Mouse (Mus musculus): ENCODE data around the gene Mmp15. TPM values are rescaled to one million over a fixed set of nuclear protein-coding genes. Genes with fewer than 3 reads are reported as not detected.
A peak's percentile ranks its signal among the peaks of the same experiment; 100 is the strongest.

Gene Mmp15
- 22.5 and 25.6 TPM in 2 replicates for polyA plus RNA-seq (2014; fragmentation: Nextera tagmentation; extraction: Ambion mirVana)

GRCm38 (mm10) chr8:95352151-95352870 is at the start of gene Mmp15:
Gene Mmp15, plus strand, starts transcription at chr8:95352268.
- H3K27ac ChIP-seq (ENCODE audit: low read depth), result peak within 1 kb of the TSS; percentile 82

GRCm38 (mm10) chr8:95302410-95302809 is 49.7 kb upstream of the Mmp15 start:
- Histone ChIP-seq H3K4me2 (no peak overlapping the region), H3K4me3 (ENCODE audit: low read depth, low read length) (no peak overlapping the region), H3K27ac (ENCODE audit: low read depth) (no peak overlapping the region), H3K9ac (no peak overlapping the region), H3K36me3 (ENCODE audit: insufficient read depth) (no peaks in the 10 kb centered on the region), H3K4me1 (ENCODE audit: insufficient read depth) (no peaks in the 10 kb centered on the region), H3K27me3 (ENCODE audit: insufficient read depth, low read length) (no peaks in the 10 kb centered on the region), H3K9me3 (ENCODE audit: low read depth, low read length) (no peaks in the 10 kb centered on the region)
- no peak for ATAC-seq (ENCODE audit: insufficient read depth)
- WGBS, result 17% methylated on average over 5 of the region's 5 CpGs
- TF ChIP-seq CTCF (IDR thresholded peaks at IDR 0.05; ENCODE audit: low read depth), result peak; percentile 73
- peak; percentile 71 for DNase-seq

More at GRCm38 (mm10) chr8:95352151-95352870, at the start of gene Mmp15:
- peaks cover 12% of the 10 kb centered on the region for H3K4me1 ChIP-seq (ENCODE audit: insufficient read depth)
- no peaks in the 10 kb centered on the region for H3K36me3 ChIP-seq (ENCODE audit: insufficient read depth)
- ATAC-seq (ENCODE audit: insufficient read depth), result peak; percentile 84
- peaks cover 9% of the 10 kb centered on the region; the same call in 1 of the 2 replicates for H3K27me3 ChIP-seq (ENCODE audit: insufficient read depth, low read length)
- peak; percentile 87 for DNase-seq
- H3K4me2 ChIP-seq, result peak within 1 kb of the TSS; percentile 96
- TF ChIP-seq CTCF (IDR thresholded peaks at IDR 0.05; ENCODE audit: low read depth), result no peak
- H3K4me3 ChIP-seq (ENCODE audit: low read depth, low read length), result peak within 1 kb of the TSS; percentile 68
- H3K9ac ChIP-seq, result peak within 1 kb of the TSS; percentile 72
- under 1% methylated on average over 80 of the region's 80 CpGs for WGBS
- no peaks in the 10 kb centered on the region for H3K9me3 ChIP-seq (ENCODE audit: low read depth, low read length)

GRCm38 (mm10) chr8:95305526-95305925 is 46.5 kb upstream of the Mmp15 start:
- no peaks in the 10 kb centered on the region for H3K27me3 ChIP-seq (ENCODE audit: insufficient read depth, low read length)
- H3K9me3 ChIP-seq (ENCODE audit: low read depth, low read length), result no peaks in the 10 kb centered on the region
- TF ChIP-seq CTCF (IDR thresholded peaks at IDR 0.05; ENCODE audit: low read depth), result no peak
- no peaks in the 10 kb centered on the region for H3K36me3 ChIP-seq (ENCODE audit: insufficient read depth)
- 37% methylated on average over 4 of the region's 4 CpGs for WGBS
- H3K27ac ChIP-seq (ENCODE audit: low read depth), result no peak overlapping the region
- ATAC-seq (ENCODE audit: insufficient read depth) (no peak), DNase-seq (no peak)
- H3K4me3 ChIP-seq (ENCODE audit: low read depth, low read length), result no peak overlapping the region
- H3K9ac ChIP-seq, result no peak overlapping the region
- H3K4me2 ChIP-seq, result no peak overlapping the region
- no peaks in the 10 kb centered on the region for H3K4me1 ChIP-seq (ENCODE audit: insufficient read depth)

- no peak for ATAC-seq (ENCODE audit: insufficient read depth)
- Histone ChIP-seq H3K4me2 (no peak within 1 kb of the TSS), H3K36me3 (ENCODE audit: insufficient read depth) (no peaks in the 10 kb centered on the region), H3K9ac (no peak within 1 kb of the TSS), H3K4me3 (ENCODE audit: low read depth, low read length) (no peak within 1 kb of the TSS), H3K4me1 (ENCODE audit: insufficient read depth) (no peaks in the 10 kb centered on the region), H3K9me3 (ENCODE audit: low read depth, low read length) (no peaks in the 10 kb centered on the region), H3K27ac (ENCODE audit: low read depth) (no peak within 1 kb of the TSS), H3K27me3 (ENCODE audit: insufficient read depth, low read length) (no peaks in the 10 kb centered on the region)
- no peak for TF ChIP-seq CTCF (IDR thresholded peaks at IDR 0.05; ENCODE audit: low read depth)
- no peak for DNase-seq
- 37% methylated on average over 6 of the region's 6 CpGs for WGBS
These were observed 45.6 kb upstream of the Mmp15 start, which contains the start of gene Cngb1 for GRCm38 (mm10) chr8:95306431-95306830. Gene Cngb1, minus strand, starts transcription at chr8:95306585.

- Histone ChIP-seq H3K9me3 (ENCODE audit: low read depth, low read length) (no peaks in the 10 kb centered on the region), H3K4me1 (ENCODE audit: insufficient read depth) (no peaks in the 10 kb centered on the region), H3K36me3 (ENCODE audit: insufficient read depth) (no peaks in the 10 kb centered on the region), H3K4me2 (no peak within 1 kb of the TSS), H3K4me3 (ENCODE audit: low read depth, low read length) (no peak within 1 kb of the TSS), H3K27ac (ENCODE audit: low read depth) (no peak within 1 kb of the TSS), H3K27me3 (ENCODE audit: insufficient read depth, low read length) (no peaks in the 10 kb centered on the region), H3K9ac (no peak within 1 kb of the TSS)
- WGBS, result 39% methylated on average over 6 of the region's 6 CpGs
- DNase-seq, result no peak
- ATAC-seq (ENCODE audit: insufficient read depth), result no peak
- no peak for TF ChIP-seq CTCF (IDR thresholded peaks at IDR 0.05; ENCODE audit: low read depth)
These were observed 41.6 kb upstream of the Mmp15 start, which contains the start of gene Tepp for GRCm38 (mm10) chr8:95310342-95310970. Gene Tepp, plus strand, starts transcription at chr8:95310566.

GRCm38 (mm10) chr8:95312836-95313235 is 39.2 kb upstream of the Mmp15 start:
- peak; percentile 48; the same call in 1 of the 2 replicates for TF ChIP-seq CTCF (IDR thresholded peaks at IDR 0.05; ENCODE audit: low read depth)
- Histone ChIP-seq H3K9ac (no peak overlapping the region), H3K4me2 (no peak overlapping the region), H3K4me1 (ENCODE audit: insufficient read depth) (no peaks in the 10 kb centered on the region), H3K36me3 (ENCODE audit: insufficient read depth) (no peaks in the 10 kb centered on the region), H3K27ac (ENCODE audit: low read depth) (no peak overlapping the region), H3K27me3 (ENCODE audit: insufficient read depth, low read length) (no peaks in the 10 kb centered on the region), H3K9me3 (ENCODE audit: low read depth, low read length) (no peaks in the 10 kb centered on the region), H3K4me3 (ENCODE audit: low read depth, low read length) (no peak overlapping the region)
- ATAC-seq (ENCODE audit: insufficient read depth), result no peak
- DNase-seq, result peak; percentile 14
- WGBS, result 64% methylated on average over 18 of the region's 18 CpGs

GRCm38 (mm10) chr8:95313857-95314256 is 38.2 kb upstream of the Mmp15 start:
- H3K27me3 ChIP-seq (ENCODE audit: insufficient read depth, low read length), result no peaks in the 10 kb centered on the region
- H3K9me3 ChIP-seq (ENCODE audit: low read depth, low read length), result no peaks in the 10 kb centered on the region
- TF ChIP-seq CTCF (IDR thresholded peaks at IDR 0.05; ENCODE audit: low read depth), result no peak
- H3K4me3 ChIP-seq (ENCODE audit: low read depth, low read length), result no peak overlapping the region
- no peaks in the 10 kb centered on the region for H3K4me1 ChIP-seq (ENCODE audit: insufficient read depth)
- WGBS, result 79% methylated on average over 6 of the region's 6 CpGs
- DNase-seq, result no peak
- H3K4me2 ChIP-seq, result no peak overlapping the region
- H3K36me3 ChIP-seq (ENCODE audit: insufficient read depth), result no peaks in the 10 kb centered on the region
- no peak overlapping the region for H3K27ac ChIP-seq (ENCODE audit: low read depth)
- no peak overlapping the region for H3K9ac ChIP-seq
- ATAC-seq (ENCODE audit: insufficient read depth), result no peak
